Comparison of ENCODE assay signal across 28 mouse cellular contexts in genomic region chr1:189386848-189387247, GRCm38 (mm10). TPM values are rescaled to one million over a fixed set of nuclear protein-coding genes. Genes with fewer than 3 reads are reported as not detected.
"Had no signal": no experiment of that assay in that cellular context is flagged by ENCODE, and none has a peak within 500 bp of the region (broad histone marks: within the 10 kb centered on the region; RNA-seq: fewer than 3 reads in every experiment).

No protein-coding gene starts in this region.

- H3K9ac ChIP-seq: heart, embryonic 12.5 days; hindbrain, embryonic 12.5 days; hindbrain, embryonic 14.5 days; kidney, embryonic 15.5 days; limb, embryonic 13.5 days; limb, embryonic 15.5 days; liver, embryonic 12.5 days; liver, embryonic 14.5 days had no signal

- H3K4me1 ChIP-seq: heart, embryonic 12.5 days; hindbrain, embryonic 10.5 days; hindbrain, embryonic 12.5 days; kidney, embryonic 15.5 days; limb, embryonic 13.5 days; limb, embryonic 15.5 days; liver, embryonic 12.5 days had no signal

- H3K27ac ChIP-seq: gastrocnemius, adult 2 months; heart, adult 2 months; hindbrain, embryonic 10.5 days; hindbrain, embryonic 12.5 days; hindbrain, embryonic 14.5 days; kidney, embryonic 15.5 days; kidney, postnatal 0 days; limb, embryonic 13.5 days; limb, embryonic 15.5 days; liver, embryonic 12.5 days; liver, embryonic 14.5 days had no signal

- H3K9me3 ChIP-seq: heart, embryonic 12.5 days; hindbrain, embryonic 10.5 days; hindbrain, embryonic 12.5 days; kidney, embryonic 15.5 days; limb, embryonic 13.5 days; limb, embryonic 15.5 days; liver, embryonic 12.5 days had no signal

- H3K4me2 ChIP-seq: heart, embryonic 12.5 days; hindbrain, embryonic 12.5 days; hindbrain, embryonic 14.5 days; kidney, embryonic 15.5 days; limb, embryonic 13.5 days; limb, embryonic 15.5 days; liver, embryonic 12.5 days had no signal

- ATAC-seq: hindbrain, embryonic 16.5 days; inflammation-experienced regulatory T-cells, adult 6 months; liver, embryonic 12.5 days had no signal

- DNase-seq: gastrocnemius, adult 2 months; gastrocnemius, postnatal 10 days; gastrocnemius, postnatal 25 days; heart, adult 2 months; heart, postnatal 10 days; heart, postnatal 4 days; kidney, adult 11 months; kidney, adult 2 months; kidney, adult 9 months; kidney, postnatal 14 days; kidney, postnatal 36 days; layer of hippocampus, adult 9-11 months; layer of hippocampus, postnatal 36 days; left cerebral cortex, postnatal 4 days had no signal

- H3K36me3 ChIP-seq: heart, embryonic 12.5 days; hindbrain, embryonic 10.5 days; hindbrain, embryonic 12.5 days; kidney, embryonic 15.5 days; limb, embryonic 13.5 days; limb, embryonic 15.5 days; liver, embryonic 12.5 days had no signal

- H3K27me3 ChIP-seq: heart, embryonic 12.5 days; hindbrain, embryonic 12.5 days; kidney, embryonic 15.5 days; limb, embryonic 13.5 days; limb, embryonic 15.5 days; liver, embryonic 12.5 days had no signal

- H3K4me3 ChIP-seq: gastrocnemius, adult 2 months; heart, adult 2 months; heart, embryonic 12.5 days; hindbrain, embryonic 10.5 days; hindbrain, embryonic 12.5 days; kidney, embryonic 15.5 days; limb, embryonic 13.5 days; limb, embryonic 15.5 days; liver, embryonic 12.5 days had no signal

RNA-seq across cellular contexts. Expression of gene Kcnk2, which starts 15.2 kb away (rescaled TPM):
- total RNA-seq: granulocyte monocyte progenitor cell, adult 5-6 weeks had no signal
- polyA plus RNA-seq: inflammation-experienced regulatory T-cells, adult 6 months; liver, embryonic 16.5 days had no signal
